Mouse (Mus musculus) adrenal gland, postnatal 0 days (tissue): ENCODE data around the gene Farsa. TPM values are rescaled to one million over a fixed set of nuclear protein-coding genes. Genes with fewer than 3 reads are reported as not detected.

ENCODE experiments used
- microRNA-seq: library from miRNA; unstranded; fragments of <30 nt; microRNA quantifications from one replicate; pipeline ENCODE4, GENCODE M21; 2016; ENCODE audit warnings: borderline replicate concordance; ENCODE audit not compliant: insufficient number of aligned reads
- polyA plus RNA-seq: library from polyadenylated mRNA; unstranded; fragments of >200 nt; fragmentation: Nextera tagmentation; extraction: Ambion mirVana; gene quantifications from 2 replicates; pipeline ENCODE4 v1.2.1, GENCODE M21; 2015

The Farsa gene
- polyA plus RNA-seq, result 34.4 and 47.4 TPM in 2 replicates

GRCm38 (mm10) chr8:84856864-84857441 lies at the start of gene Farsa:
Farsa (plus strand) TSS chr8:84856989.

GRCm38 (mm10) chr8:84822723-84823122 lies 34.1 kb upstream of the Farsa start, which contains the start of gene Dand5:
Dand5 (minus strand) TSS chr8:84822823.

GRCm38 (mm10) chr8:84831490-84831889 lies 25.3 kb upstream of the Farsa start, which contains the start of gene Gadd45gip1:
Gadd45gip1 (plus strand) TSS chr8:84831522.

GRCm38 (mm10) chr8:84840248-84840999 lies 16.4 kb upstream of the Farsa start, which contains the start of gene Rad23a:
Rad23a (minus strand) TSS chr8:84840665.

GRCm38 (mm10) chr8:84846722-84847572 lies 9.8 kb upstream of the Farsa start, which contains the start of gene Calr:
Calr (minus strand) TSS chr8:84846934.

GRCm38 (mm10) chr8:84871376-84872308 lies 14.9 kb downstream of the Farsa start, which contains the start of gene Syce2:
Syce2 (plus strand) TSS chr8:84872111.

GRCm38 (mm10) chr8:84893709-84894134 lies 36.9 kb downstream of the Farsa start, which contains the start of gene Gcdh:
Gcdh (minus strand) TSS chr8:84893921.

GRCm38 (mm10) chr8:84901752-84902151 lies 45.0 kb downstream of the Farsa start, which contains the start of gene Klf1:
Klf1 (plus strand) TSS chr8:84901928.

GRCm38 (mm10) chr8:84908421-84909161 lies 51.8 kb downstream of the Farsa start, which contains the start of gene Dnase2a:
Dnase2a (plus strand) TSS chr8:84908560.

Small RNA genes within 50 kb of the gene (microRNA-seq; reads per million reads assigned to microRNA genes)
- 2.8 reads per million for gene Mir7069

Other genes starting within 250 kb of the Farsa start
- gene Ier2, start 194.1 kb upstream of the Farsa start, polyA plus RNA-seq, result 56.1 and 58.9 TPM in 2 replicates
- 45.7 and 56.8 TPM in 2 replicates for gene Trmt1, start 170.7 kb upstream of the Farsa start, polyA plus RNA-seq
- 6.6 and 9.1 TPM in 2 replicates for gene Nacc1, start 169.1 kb upstream of the Farsa start, polyA plus RNA-seq
- gene Lyl1, start 155.5 kb upstream of the Farsa start, polyA plus RNA-seq, result 5.0 and 7.0 TPM in 2 replicates
- gene G430095P16Rik, start 134.0 kb upstream of the Farsa start, polyA plus RNA-seq, result 1.7 and 3.0 TPM in 2 replicates
- 22.8 and 26.3 TPM in 2 replicates for gene Nfix, start 56.6 kb upstream of the Farsa start, polyA plus RNA-seq
- gene Dand5, start 34.2 kb upstream of the Farsa start, polyA plus RNA-seq, result 6.6 and 9.9 TPM in 2 replicates
- gene Gadd45gip1, start 25.5 kb upstream of the Farsa start, polyA plus RNA-seq, result 74.9 and 88.3 TPM in 2 replicates
- 80.9 and 112 TPM in 2 replicates for gene Rad23a, start 16.3 kb upstream of the Farsa start, polyA plus RNA-seq
- 326 and 438 TPM in 2 replicates for gene Calr, start 10.1 kb upstream of the Farsa start, polyA plus RNA-seq
- 52.9 and 54.5 TPM in 2 replicates for gene Syce2, start 15.1 kb downstream of the Farsa start, polyA plus RNA-seq
- 29.7 and 48.4 TPM in 2 replicates for gene Gcdh, start 36.9 kb downstream of the Farsa start, polyA plus RNA-seq
- 9.0 and 20.1 TPM in 2 replicates for gene Klf1, start 44.9 kb downstream of the Farsa start, polyA plus RNA-seq
- gene Dnase2a, start 51.6 kb downstream of the Farsa start, polyA plus RNA-seq, result 10.5 and 16.2 TPM in 2 replicates
- 3.6 and 11.0 TPM in 2 replicates for gene Mast1, start 80.4 kb downstream of the Farsa start, polyA plus RNA-seq
- gene Rtbdn, start 90.0 kb downstream of the Farsa start, polyA plus RNA-seq, result 0.12 and 0.61 TPM in 2 replicates
- gene Gm49661, start 112.4 kb downstream of the Farsa start, polyA plus RNA-seq, result 0.81 TPM in 1 of 2 replicates, not detected in the other
- gene Prdx2, start 112.6 kb downstream of the Farsa start, polyA plus RNA-seq, result 788 and 1,010 TPM in 2 replicates
- gene Rnaseh2a, start 112.8 kb downstream of the Farsa start, polyA plus RNA-seq, result 136 and 227 TPM in 2 replicates
- gene Junb, start 121.7 kb downstream of the Farsa start, polyA plus RNA-seq, result 25.6 and 40.6 TPM in 2 replicates
- 8.6 and 12.6 TPM in 2 replicates for gene Hook2, start 133.6 kb downstream of the Farsa start, polyA plus RNA-seq
- not detected in 2 replicates for gene Best2, start 157.5 kb downstream of the Farsa start, polyA plus RNA-seq
- 101 and 111 TPM in 2 replicates for gene Asna1, start 168.3 kb downstream of the Farsa start, polyA plus RNA-seq
- gene Trir, start 169.8 kb downstream of the Farsa start, polyA plus RNA-seq, result 114 and 124 TPM in 2 replicates
- gene Tnpo2, start 179.9 kb downstream of the Farsa start, polyA plus RNA-seq, result 15.4 and 16.3 TPM in 2 replicates
- gene Fbxw9, start 203.1 kb downstream of the Farsa start, polyA plus RNA-seq, result 33.5 and 34.5 TPM in 2 replicates
- gene Gm5741, start 211.0 kb downstream of the Farsa start, polyA plus RNA-seq, result not detected in 2 replicates
- 54.9 and 58.6 TPM in 2 replicates for gene Dhps, start 214.8 kb downstream of the Farsa start, polyA plus RNA-seq
- 109 and 143 TPM in 2 replicates for gene Wdr83os, start 223.8 kb downstream of the Farsa start, polyA plus RNA-seq
- gene Wdr83, start 224.3 kb downstream of the Farsa start, polyA plus RNA-seq, result 23.8 and 33.0 TPM in 2 replicates
- 30.0 and 40.0 TPM in 2 replicates for gene Man2b1, start 226.3 kb downstream of the Farsa start, polyA plus RNA-seq